Mouse (Mus musculus): ENCODE data around the gene Gm15517.
A peak's percentile ranks its signal among the peaks of the same experiment; 100 is the strongest.
"Not testable (repeated sequence)": the region's sequence is repeated elsewhere in the genome, so short reads cannot be mapped to it uniquely, and the experiment has no call there.

The Gm15517 gene

DNA sequence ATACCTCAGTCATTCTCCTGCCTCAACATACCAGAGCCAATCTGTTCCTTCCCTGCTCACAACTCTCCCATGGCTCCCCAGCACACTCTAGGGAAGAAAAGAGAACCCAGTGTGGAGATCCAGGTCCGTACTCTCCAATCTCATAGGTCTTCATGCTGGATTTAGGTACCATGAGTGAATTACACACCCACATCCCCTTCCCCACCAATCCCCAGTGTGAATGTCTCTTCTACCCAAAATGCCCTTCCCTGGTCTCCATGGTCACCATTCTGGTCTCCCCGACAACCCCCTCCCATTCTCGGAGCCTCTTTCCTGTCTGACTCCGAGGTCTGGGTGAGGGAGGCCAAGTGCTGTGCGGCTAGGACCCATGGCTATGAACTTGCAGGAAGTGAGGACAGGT, at the start of gene Gm15517:
Gene Gm15517 (plus strand): TSS at position 301 of the 400 bp plus-strand sequence.
- DNase-seq (ENCODE audit: low read depth, low spot score), result peak; percentile 53

DNA sequence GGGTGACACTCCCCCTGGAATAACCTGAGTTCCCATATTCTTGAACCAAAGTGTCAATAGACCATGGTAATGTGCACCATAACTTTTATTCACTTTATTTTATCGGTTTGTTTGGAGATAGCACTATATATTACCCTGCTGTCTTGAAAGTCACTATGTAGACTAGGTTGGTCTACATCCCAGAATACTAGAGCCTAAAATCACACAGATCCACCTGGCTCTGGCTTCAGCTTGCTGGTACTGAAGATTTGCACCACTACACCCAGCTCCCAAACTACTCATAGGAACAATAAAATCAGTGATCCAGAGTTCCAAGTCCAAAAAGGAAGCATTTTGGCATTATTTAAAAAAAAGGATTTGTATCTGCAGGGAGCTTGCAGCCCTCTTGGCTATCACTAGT, 45.6 kb upstream of the Gm15517 start, which contains the start of gene Klk1b5:
Gene Klk1b5 (plus strand): TSS at position 301 of the 400 bp plus-strand sequence.
- DNase-seq (ENCODE audit: low read depth, low spot score), result no peak

DNA sequence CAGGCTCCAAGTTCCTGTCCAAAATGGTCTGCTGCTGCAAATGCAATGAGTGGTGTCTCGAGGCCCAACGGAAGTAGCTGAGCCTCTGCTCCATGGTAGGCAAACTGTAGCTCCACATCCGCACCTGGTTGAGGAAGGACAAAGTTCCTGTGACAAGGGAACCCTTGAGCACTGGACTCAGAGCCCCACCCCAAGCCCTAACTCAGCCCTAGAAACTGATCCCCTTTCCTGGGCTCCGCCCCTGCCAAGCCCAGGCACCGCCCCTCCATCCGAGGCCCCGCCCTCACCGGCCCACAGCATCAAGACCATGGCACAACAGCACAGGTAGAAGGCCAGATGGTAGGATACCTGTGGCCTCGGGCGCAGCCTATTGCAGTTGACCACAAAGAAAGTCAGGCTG, 39.6 kb upstream of the Gm15517 start:
- peak; percentile 18 for DNase-seq (ENCODE audit: low read depth, low spot score)

DNA sequence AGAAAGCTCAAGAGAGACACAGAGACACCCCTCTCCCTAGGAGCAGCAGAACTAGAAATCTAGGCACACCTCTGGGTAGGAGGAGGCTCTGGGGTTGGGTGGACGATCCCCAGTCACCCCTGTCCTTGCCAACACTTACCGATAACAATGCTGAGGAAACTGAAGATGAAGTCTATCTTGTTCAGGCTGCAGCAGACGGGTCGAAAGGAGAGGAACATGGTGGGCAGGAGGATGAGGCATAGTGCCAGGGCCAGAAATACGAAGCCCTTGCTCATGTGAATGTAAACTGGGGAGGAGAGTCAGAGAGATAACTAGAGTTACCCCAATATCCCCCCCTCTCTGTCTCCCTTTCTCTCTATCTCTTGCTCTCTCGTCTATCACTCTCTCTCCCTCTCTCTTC, 38.9 kb upstream of the Gm15517 start:
- not testable (repeated sequence) for DNase-seq (ENCODE audit: low read depth, low spot score)

DNA sequence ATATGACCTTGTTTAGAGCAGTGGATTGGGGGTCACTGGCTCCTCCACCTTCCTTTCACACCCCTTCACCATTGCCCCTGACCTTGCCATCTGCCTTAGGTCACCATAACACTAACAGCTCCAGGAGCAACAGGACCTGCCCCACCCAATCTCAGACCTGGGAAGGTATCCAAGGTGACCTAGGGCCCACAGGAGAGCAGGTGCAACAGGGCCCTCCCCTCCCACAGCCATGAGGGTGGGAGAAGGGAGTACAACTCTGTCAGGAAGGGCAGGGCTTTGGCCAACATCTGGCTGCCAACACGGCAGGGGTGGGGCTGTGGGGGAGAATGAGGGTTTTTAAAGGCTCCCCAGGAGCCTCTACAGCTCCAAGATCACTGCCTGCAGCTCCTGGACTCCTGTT, 36.2 kb upstream of the Gm15517 start, which contains the start of gene Klk1:
Gene Klk1 (plus strand): TSS at position 285 of the 400 bp plus-strand sequence.
- DNase-seq (ENCODE audit: low read depth, low spot score), result peak; percentile 87

DNA sequence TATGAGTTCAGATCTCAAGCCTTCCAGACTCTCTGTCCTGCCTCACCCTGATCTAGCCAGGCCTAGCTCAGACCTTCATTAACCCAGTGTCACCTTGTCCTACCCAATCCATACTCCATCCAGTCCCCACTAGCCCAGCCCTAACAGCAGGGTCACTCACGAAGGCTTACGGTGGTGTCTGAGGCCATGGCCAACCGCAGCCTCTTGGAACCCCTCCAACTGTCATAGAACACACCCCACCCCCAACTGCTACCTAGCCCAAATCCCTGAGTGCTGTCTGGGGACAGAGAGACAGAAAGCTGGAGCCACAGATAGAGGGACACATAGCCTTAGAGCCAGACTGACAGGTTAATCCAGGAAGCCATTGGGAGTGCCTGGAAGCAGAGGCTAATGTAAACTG, 25.3 kb upstream of the Gm15517 start, which contains the start of gene Gm36864:
Gene Gm36864 (plus strand): TSS at position 269 of the 400 bp plus-strand sequence.
- no peak for DNase-seq (ENCODE audit: low read depth, low spot score)

DNA sequence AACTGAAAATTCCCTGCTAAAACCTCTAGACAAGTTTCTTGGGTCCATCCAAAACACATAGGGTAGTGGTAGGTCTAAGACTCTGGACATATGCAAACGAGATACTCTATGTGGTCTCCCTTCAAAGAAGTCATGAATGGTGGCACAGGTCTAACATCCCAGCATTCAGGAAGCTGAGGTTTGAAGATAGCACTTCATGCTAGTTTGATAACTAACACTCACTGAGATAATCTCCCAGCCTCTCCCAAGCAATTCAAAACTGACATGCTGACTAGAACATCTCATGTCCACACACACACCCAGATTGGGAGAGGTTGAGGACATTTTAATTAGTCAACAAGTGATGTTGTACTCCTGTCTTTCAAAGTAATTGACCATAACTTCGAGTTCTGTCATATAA, 21.3 kb upstream of the Gm15517 start:
- no peak for DNase-seq (ENCODE audit: low read depth, low spot score)

DNA sequence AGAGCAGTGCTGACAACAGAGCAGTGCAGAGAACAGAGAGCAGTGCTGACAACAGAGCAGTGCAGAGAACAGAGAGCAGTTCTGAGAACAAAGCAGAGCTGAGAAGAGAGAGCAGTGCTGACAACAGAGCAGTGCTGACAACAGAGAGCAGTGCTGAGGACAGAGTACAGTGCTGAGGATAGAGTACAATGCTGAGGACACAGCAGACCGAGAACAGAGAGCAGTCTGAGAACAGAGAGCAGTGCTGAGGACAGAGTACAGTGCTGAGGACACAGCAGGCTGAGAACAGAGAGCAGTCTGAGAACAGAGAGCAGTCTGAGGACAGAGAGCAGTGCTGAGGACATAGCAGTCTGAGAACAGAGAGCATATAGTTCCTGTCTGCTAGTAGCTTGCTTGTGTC, 20.5 kb upstream of the Gm15517 start:
- DNase-seq (ENCODE audit: low read depth, low spot score), result peak; percentile 54

DNA sequence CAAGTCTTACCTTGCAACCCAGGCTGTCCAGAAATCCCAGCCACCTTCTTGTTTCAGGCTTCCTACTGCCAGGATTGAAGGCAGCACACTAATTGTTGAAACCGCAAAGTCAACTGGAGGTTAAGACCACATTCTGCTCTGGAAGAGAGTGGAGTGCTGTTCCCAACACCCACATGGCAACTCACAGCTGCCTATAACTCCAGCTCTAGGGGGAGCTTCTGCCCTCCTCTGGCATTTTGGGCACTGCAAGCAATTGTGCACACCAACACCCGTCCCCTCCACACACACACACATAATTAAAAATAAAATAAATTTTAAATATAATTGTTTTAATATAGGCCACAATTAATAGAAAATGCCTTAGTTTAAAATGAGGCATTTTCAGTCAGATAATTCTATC, 20.1 kb upstream of the Gm15517 start:
- no peak for DNase-seq (ENCODE audit: low read depth, low spot score)

DNA sequence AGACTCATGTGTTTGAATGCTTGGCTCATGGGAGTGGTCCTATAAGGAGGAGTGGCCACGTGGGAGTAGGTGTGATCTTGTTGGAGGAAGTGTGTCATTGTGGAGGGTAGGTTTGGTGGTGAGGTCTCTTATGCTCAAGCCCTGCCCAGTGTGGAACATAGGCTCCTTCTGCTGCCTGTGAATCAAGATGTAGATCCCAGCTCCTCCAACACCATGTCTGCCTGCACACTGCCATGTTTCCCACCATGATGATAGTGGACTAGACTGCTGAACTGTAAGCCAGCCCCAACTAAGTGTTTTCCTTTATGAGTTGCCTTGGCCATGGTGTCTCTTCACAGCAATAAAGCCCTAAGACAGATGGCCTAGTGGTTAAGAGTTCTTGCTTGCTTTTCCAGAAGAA, 17.2 kb upstream of the Gm15517 start:
- DNase-seq (ENCODE audit: low read depth, low spot score), result no peak

DNA sequence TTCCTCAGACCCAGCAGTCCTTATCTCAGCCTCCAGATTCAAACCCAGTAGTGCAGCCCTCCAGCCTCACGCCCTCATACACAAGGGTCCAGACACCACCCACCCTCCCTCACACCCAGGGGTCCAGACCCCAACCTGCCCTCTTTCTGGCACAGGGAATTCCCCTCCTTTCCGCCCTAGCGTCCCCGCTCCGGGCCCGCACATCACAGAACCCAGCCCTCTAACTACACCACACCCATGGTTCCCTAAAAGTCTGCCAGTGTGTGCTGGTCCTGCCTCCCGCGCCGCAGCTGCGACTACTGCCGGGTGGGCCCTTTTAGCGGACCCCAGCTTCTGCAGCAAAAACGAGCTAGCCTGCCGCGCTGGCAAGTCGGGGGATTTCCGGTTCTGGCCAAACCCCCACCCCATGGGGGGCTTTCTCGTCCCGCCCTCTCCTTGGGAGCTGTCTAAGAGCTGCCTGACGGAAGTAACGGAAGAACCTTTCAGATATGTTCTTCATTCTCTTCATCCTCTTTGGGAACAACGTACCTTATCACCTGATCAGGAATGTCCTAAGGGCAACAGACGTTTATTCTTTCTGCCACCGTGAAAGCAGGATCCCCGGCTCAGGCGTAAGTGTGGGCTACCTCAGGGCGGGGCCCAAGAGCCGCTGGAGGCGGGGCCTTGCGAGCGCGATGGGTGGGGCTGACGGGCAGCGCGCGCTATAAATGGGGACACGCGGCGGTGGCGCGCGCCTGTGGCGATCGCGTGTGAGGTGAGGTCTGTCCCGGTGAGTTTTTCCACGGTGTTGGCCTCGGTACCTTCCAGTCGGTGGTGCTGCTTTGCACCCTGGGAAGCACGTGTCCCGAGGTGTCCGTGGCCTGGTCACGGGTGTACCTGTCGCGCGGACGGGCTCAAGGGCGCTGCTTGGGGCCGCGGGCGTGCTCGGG, 14.9 kb upstream of the Gm15517 start, which contains the start of the genes 1700028J19Rik and 2410002F23Rik:
Gene 1700028J19Rik (minus strand): TSS at position 641 of the 929 bp plus-strand sequence.
Gene 2410002F23Rik (plus strand): TSS at position 668 of the 929 bp plus-strand sequence.
- peak; percentile 93 for DNase-seq (ENCODE audit: low read depth, low spot score)

DNA sequence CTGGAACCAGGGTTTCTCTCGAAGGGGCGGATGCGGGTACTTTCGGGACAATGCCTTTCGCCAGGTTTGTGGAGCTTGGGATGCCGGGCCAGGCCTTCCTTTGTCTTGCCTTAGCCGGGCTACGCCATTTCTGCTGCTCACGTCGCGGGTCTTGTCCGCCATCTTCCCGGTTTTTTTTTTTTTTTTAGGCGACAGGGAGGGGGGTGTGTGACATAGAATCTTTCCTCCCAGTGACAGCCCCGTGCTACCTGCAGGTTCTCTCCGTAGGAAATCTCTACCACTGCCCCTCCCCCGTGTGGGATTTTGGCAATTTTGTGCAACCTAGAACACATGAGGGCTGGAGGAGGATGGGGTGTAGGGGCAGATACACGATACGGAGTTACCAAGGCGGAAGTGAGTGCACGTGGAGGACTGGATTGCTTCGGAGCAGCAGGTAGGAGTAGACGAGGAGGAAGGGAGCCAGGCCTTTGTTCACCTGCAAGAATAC, 14.2 kb upstream of the Gm15517 start:
- peak; percentile 79 for DNase-seq (ENCODE audit: low read depth, low spot score)

DNA sequence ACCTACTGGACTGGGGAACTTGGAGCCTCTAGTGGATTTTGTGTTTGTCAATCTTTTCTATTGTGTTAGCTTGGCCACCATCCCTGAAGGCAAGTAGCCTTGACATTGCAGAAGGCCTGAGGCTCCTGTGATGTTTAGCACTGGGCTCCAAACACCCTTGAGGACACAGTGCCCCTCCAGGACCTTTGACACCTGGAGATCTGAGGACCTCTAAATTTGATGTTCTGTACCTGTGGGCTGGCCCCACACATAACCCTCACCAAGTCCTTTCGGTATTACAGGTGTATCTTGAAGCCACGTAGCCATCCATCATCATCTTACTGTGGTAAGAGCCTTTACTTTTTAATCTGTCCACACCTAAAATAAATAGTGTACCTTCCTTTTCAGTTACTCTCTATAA, 13.3 kb upstream of the Gm15517 start:
- DNase-seq (ENCODE audit: low read depth, low spot score), result no peak

DNA sequence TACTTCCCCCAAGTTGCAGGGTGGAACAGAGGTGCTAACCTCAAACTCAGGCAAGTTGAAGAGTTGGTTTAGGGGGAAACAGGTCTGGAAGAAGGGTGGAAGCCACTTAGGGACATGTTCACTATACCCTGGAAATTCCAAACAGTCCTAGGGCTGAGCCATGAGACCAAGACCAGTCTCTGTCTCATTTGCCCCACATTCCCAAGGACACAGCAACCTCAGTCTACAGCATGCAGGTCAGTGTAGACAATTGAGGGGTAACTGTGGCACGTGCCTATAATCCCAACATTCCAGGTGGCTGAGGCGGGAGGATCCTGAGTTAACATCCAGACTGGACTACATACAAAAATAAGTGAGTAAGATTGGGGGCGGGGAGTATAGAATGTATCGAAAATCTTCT, 12.0 kb upstream of the Gm15517 start:
- DNase-seq (ENCODE audit: low read depth, low spot score), result no peak

DNA sequence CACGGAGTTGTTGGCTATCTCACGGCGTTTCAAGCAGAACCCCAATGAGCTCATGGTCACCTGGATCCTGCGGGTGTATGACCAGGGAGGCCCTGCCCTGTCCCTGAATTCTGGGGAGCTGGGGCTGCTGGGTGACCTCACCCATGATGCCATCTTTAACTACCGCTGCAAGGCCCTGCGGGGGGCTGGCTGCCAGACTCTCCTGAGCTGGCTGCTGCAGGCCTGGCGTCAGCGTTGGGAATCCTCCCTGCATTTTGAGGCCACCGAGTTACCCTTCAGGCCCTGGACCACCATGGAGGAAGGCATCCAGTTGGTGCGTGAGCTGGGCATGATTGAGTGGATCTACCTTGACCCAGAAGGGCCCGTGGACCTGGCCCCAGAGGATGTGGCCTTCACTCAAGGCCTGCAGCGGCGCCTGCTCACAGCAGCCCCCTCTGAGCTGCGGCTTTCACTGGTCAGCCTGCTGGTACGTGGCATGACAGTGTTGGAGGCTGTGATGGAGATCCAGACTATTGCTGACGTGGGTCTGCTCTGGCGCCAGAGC, 10.4 kb upstream of the Gm15517 start:
- not testable (repeated sequence) for DNase-seq (ENCODE audit: low read depth, low spot score)

DNA sequence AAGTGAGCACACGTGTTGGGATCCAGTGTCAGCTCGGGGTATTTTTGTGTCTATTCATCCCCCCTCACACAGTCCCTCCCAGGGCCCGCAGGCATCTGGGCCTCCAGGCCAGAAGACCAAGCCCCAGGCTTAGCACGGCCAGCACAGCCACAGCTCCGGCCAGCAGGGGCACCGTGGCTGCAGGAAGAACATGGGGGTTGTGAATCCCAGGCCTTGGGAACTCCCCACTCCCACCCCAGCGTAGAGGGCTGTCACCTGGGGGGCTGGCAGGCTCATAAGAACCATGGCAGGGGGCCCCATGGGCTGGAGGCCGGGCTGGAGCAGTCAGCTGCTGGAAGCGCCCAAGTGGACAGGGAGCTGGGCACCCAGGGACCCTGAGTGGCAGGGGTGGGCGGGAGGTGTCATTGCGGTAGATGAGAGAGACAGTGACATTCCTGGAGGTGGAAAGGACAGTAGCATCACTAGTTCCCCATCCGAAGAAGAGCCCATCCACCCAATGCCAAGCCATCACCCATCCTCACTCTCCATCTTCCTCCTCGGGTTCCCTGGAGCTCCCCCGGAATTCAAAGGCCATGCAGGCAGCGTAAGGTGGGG, 8.1 kb upstream of the Gm15517 start:
- no peak for DNase-seq (ENCODE audit: low read depth, low spot score)

DNA sequence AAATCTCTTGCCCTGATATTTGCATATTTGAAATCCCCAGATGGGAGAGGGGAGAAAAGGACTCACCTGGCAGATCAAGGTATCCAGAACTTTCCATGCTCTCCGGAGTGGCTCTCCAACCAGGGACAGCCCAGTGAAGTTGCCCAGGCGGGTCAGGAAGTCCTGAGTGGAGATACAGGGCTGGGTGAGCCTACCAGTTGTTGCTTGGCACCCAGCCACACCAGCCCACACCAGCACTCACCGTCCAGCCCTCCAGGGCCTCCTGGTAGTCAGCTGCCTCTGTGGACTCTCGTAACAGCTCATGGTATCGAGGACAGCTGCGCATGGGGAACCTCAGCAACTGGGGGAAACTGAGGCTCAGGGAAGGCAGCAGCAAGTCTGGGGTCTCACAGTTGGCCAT, 6.3 kb upstream of the Gm15517 start:
- no peak for DNase-seq (ENCODE audit: low read depth, low spot score)

DNA sequence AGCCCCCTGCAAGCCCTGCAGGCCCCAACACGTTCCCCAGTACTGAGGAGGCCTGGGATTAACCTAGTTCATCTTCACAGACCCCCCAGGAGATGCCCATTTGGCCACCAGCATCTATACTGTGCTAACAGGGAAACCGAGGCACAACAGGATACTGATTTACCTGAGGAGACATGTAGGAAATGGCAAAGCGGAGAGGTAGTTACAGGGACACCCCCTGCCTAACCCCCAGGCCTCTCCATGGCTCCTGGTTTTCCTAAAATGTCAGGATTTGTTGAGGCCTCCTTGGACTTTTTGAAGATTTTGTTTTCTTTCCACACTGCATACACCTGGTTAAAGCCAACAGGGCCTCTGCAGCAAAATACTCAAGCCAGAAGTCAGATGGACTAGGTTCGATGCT, 4.0 kb upstream of the Gm15517 start, which contains the start of gene Acp4:
Gene Acp4 (minus strand): TSS at position 101 of the 400 bp plus-strand sequence.
- no peak for DNase-seq (ENCODE audit: low read depth, low spot score)

DNA sequence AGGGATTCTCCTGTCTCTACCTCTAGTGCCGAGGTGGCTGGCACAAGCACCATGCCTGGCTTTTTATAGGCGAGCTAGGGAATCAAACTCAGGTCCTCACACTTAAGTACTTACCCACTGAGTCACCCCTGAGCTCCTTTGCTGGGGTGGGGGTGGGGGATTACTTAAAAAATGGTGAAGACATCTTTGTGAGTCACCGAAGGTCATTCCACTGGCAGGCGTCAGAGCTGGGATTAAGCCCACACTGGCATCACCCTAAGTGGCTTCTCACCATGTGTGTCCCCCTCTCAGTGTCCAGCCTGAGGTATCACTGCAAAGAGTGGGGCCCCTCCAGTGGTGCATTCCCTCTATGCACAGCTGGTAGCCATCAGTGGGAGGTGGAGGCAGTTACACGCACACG, 837 bp upstream of the Gm15517 start:
- DNase-seq (ENCODE audit: low read depth, low spot score), result no peak

DNA sequence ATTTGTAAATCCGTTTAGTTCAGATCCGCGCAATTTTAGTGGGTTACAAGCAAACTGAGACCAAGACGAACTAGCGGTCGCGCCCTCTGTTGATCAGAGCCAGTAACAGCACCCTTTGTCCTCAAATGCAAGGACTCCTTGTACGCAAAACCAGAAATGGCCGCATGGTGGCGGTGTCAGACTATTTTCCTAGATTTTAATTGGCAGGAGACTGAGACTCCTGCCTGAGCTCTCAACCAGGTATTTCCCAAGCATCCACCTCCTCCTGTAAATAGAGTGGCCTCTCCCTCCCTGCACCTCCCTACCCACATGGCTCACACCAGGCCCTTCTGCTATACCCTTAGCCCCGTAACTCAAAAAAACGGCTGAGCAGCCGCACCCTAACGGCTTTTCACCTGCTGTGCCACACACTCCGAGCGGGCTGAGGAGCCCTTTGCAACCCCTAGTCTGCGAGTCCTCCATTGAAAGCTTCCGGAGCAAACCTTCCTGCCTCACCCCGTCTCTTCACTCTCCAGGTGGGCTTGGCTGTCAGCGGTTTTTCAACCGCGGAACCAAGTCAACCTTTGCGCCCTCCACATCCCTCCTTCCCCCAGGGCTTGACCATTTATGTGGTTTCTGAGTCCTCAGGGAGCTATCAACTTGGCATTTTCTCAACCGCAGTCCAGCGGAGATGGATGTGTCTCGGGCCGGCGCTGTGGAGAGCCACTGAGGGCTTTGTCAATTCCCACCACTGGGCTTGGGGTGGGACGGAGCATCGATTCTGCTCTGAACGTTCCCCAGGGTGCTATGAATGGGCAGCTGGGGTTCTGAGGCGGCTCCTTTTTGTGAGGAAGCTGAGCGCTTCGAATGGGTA, 1.8 kb downstream of the Gm15517 start:
- peak; percentile 96 for DNase-seq (ENCODE audit: low read depth, low spot score)

DNA sequence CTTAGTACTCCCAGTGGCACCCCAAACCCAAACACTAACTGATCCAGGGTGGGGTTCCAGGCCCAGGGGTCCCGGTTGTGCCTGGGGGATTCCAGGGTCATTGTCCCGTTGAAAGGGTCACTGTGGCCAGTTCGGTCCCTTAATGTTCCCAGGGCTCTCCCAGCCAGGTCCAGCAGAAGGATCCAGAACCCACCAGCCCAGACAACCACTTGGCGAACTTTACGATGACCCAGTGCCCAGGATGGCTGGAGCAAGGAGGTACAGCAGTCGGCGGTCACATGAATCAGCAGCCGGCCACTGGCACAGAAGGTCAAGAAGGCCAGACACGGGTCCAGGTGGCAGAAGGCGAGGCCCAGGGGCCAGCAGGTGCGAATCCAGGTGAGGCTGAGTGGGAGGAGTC, 6.9 kb downstream of the Gm15517 start:
- no peak for DNase-seq (ENCODE audit: low read depth, low spot score)
